Mouse (Mus musculus): ENCODE measurements at regions not wholly inside any gene's neighbourhood (a gene's known extent, or its start where the extent isn't known, plus 50 kb on each side); places are given as distances from the start of the nearest gene placed in this dataset.

- DNase-seq (ENCODE audit: low spot score), result no peak
Observed at GRCm38 (mm10) chr16:9113801-9114200, 283.9 kb downstream of the 1810013L24Rik start.

DNA sequence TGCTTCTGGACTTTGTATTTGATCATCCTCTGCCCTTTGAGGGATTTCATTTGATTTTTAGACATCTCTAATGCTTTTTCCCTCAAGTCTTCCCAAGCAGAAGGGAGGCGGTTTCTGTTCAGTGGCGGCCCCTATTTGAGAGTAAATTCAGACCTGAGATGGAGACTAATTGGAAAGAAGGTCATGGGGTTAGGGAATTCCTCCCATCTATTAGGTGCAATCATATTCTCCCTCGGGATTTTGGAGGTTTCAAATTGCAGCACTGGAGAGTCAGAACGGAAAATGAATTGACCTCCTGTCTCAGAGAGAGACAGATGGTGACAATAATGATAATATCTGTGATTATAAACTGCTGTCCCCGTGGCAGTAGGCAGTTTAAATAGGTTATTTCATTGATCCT lies 285.6 kb downstream of the 1810013L24Rik start:
- DNase-seq (ENCODE audit: low spot score), result no peak

GRCm38 (mm10) chr16:9121581-9121980 lies 291.7 kb downstream of the 1810013L24Rik start:
- DNase-seq (ENCODE audit: low spot score), result no peak

GRCm38 (mm10) chr16:9132113-9132512 lies 302.2 kb downstream of the 1810013L24Rik start:
- peak; percentile 66 for DNase-seq (ENCODE audit: low spot score)

DNA sequence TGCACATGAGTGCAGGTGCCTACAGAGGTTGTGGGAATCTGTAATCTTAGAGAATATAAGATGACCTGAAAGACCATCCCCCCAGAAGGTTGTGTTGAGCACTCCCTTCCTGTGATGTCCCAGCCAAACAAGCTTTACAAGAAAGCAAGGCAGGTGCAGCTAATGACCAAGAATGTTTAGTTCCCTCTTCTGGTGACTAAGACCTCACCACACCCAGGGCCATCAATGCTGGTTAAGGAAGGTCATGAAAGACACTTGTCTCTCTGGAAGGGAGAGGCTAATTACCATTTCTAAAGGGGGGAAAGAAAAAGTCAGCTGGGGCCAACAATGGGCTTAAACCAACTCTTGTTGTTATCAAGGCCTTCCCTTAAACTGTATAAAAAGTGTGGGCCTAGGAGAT lies 302.9 kb downstream of the 1810013L24Rik start:
- no peak for DNase-seq (ENCODE audit: low spot score)

GRCm38 (mm10) chr16:9135377-9135776 lies 305.5 kb downstream of the 1810013L24Rik start:
- DNase-seq (ENCODE audit: low spot score), result no peak

DNA sequence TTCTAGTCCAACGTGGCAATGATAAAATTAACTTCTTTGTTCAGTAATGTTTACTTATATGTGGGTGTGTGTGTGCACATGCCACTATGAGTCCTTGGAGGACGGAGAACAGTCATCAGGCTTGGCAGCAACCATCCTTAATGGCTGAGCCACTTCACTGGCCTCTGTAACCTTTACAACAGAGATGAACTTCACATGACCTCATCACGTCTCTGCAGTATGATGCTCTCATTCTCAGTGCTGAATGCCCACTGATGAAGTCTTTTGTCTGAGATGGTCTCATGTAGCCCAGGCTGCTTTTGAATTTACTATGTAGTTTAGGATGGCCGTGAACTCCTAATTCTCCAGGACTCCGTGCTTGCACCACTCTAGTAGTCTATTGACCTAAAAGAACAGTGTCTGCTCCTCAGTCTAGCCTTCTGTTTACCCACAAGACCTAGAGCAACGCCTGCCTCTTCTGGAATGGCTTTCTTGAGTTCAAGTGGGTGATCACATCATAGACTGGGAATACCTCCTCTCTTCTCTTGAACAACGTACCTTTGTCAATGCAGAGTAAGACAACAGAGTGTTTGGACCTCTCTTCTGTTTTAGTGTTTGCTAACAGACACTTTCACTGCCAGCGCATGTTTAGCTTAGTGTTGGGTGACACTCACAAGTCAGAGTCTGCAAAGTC lies 308.8 kb downstream of the 1810013L24Rik start:
- no peak for DNase-seq (ENCODE audit: low spot score)

GRCm38 (mm10) chr16:9139405-9139804 lies 309.5 kb downstream of the 1810013L24Rik start:
- DNase-seq (ENCODE audit: low spot score), result no peak

- DNase-seq (ENCODE audit: low spot score), result no peak
Observed at GRCm38 (mm10) chr16:9149209-9150135, 319.6 kb downstream of the 1810013L24Rik start.

DNA sequence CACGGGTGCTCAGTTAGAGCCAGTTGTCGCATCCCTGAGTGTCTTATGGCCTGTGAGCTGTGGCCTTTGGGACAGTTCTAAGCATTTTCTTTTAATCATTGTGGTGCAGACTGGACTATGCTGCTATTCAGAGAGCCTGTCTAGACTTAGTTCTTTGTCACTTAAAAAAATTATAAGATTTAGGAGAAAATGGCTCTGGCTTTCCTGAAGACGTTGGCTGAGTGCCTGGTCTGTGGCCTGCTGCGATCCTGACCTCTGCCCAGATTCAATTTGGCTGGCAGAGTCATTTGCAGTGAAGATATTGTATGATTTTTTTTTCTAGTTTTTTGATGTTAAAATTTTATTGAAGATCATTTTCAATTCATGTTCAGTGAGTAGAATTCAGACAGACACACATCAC lies 322.0 kb downstream of the 1810013L24Rik start:
- DNase-seq (ENCODE audit: low spot score), result no peak

GRCm38 (mm10) chr16:9153501-9153900 lies 323.6 kb downstream of the 1810013L24Rik start:
- DNase-seq (ENCODE audit: low spot score), result no peak

GRCm38 (mm10) chr16:9165763-9166310 lies 335.9 kb downstream of the 1810013L24Rik start:
- no peak for DNase-seq (ENCODE audit: low spot score)

GRCm38 (mm10) chr16:9176402-9176801 lies 346.5 kb downstream of the 1810013L24Rik start:
- DNase-seq (ENCODE audit: low spot score), result no peak

- DNase-seq (ENCODE audit: low spot score), result no peak
Observed at GRCm38 (mm10) chr16:9195821-9196220, 365.9 kb downstream of the 1810013L24Rik start.

GRCm38 (mm10) chr16:9198903-9199532 lies 369.1 kb downstream of the 1810013L24Rik start:
- no peak for DNase-seq (ENCODE audit: low spot score)

DNA sequence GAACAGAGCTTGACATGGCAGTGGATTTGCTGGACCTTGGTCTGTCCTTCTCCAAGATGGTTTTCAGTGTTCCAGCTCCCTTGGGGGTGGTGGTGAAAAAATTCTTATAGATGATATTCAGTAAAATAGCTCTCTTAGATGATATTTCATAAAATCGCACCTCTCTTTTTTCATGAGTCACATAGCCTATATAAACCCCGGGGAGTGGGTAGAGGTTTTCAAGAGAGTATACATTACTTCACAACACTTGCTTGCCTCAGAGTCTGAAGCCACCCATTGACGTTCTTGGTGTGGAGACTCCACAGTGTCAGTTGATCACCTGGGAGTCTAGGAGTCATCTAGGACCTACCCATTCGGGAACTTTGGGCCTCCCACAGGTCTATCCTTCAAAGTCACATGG lies 378.7 kb downstream of the 1810013L24Rik start:
- no peak for DNase-seq (ENCODE audit: low spot score)

DNA sequence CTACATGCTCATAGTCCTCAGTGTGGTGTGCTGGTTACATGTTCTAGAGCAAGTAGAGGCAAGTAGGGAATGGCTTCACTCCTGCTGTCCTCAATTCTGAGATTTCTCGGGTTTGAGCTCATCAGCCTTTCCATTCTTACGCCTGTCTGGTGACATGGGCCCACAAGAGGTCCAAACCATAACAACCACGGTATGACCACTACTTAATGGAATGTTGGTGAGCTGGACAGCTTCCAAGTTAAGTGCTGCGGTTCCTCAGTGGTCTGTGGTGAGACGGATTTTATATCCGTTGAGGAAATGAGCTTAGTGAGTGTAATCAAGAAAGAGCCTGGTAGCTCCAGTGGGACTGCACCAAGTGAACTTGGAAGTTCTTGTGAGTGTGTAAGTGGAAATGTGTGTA lies 381.6 kb downstream of the 1810013L24Rik start:
- DNase-seq (ENCODE audit: low spot score), result no peak

GRCm38 (mm10) chr16:9215131-9215530 lies 385.2 kb downstream of the 1810013L24Rik start:
- no peak for DNase-seq (ENCODE audit: low spot score)

- DNase-seq (ENCODE audit: low spot score), result no peak
Observed at GRCm38 (mm10) chr16:9217361-9217760, 387.5 kb downstream of the 1810013L24Rik start.

GRCm38 (mm10) chr16:9230178-9230577 lies 400.3 kb downstream of the 1810013L24Rik start:
- no peak for DNase-seq (ENCODE audit: low spot score)

DNA sequence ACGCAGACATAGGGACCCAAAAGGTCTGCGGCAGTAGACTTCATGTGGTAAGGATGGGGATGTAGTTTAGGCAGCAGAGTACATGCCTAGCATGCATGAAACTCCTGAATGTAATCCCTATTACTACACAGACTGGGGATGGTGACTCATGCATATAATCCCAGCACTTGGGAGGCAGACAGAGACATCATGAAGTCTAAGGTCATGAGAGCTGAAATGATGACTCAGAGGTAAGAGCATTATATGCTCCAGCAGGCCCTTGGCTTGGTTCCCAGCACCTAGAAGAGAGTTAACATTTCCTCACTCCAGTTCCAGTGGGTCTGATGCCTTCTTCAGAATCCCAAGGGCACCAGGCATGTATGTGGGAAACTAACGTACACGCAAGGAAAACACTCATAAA lies 412.2 kb downstream of the 1810013L24Rik start:
- DNase-seq (ENCODE audit: low spot score), result no peak

- DNase-seq (ENCODE audit: low spot score), result no peak
Observed at GRCm38 (mm10) chr16:9247198-9247597, 417.3 kb downstream of the 1810013L24Rik start.

Data from c-Kit-positive CD71-positive TER-119-positive erythroid progenitor cells, embryonic 14.5 days (primary cell).